Mouse (Mus musculus) forebrain, embryonic 16.5 days (tissue): ENCODE measurements around the gene Gm32742. TPM values are rescaled to one million over a fixed set of nuclear protein-coding genes. Genes with fewer than 3 reads are reported as not detected.
A peak's percentile ranks its signal among the peaks of the same experiment; 100 is the strongest.

Source experiments
- ATAC-seq: fragments of 200-750 bp; cut with Nextera tagmentation; 2 replicates; pipeline ENCODE4 v1.8.0; 2017; ENCODE audit warnings: mild to moderate bottlenecking, moderate library complexity
- H3K27ac ChIP-seq: fragments of 300-500 bp; sonication (generic); 2 replicates; pipeline ENCODE4 v1.5.1; 2014; ENCODE audit warnings: low read length, control low read depth
- H3K27me3 ChIP-seq: fragments of 300-500 bp; sonication (generic); replicated peaks from 2 replicates; pipeline ENCODE4 v1.6.1; 2014; ENCODE audit warnings: low read length; ENCODE audit not compliant: control insufficient read depth, insufficient read depth
- H3K36me3 ChIP-seq: fragments of 300-500 bp; sonication (generic); 2 replicates; pipeline ENCODE4 v1.6.1; 2014; ENCODE audit not compliant: control insufficient read depth, insufficient read depth
- H3K4me1 ChIP-seq: fragments of 300-500 bp; sonication (generic); replicated peaks from 2 replicates; pipeline ENCODE4 v1.6.1; 2014; ENCODE audit warnings: low read length; ENCODE audit not compliant: control insufficient read depth, insufficient read depth
- H3K4me2 ChIP-seq: fragments of 300-500 bp; sonication (generic); 2 replicates; pipeline ENCODE4 v1.6.1; 2014; ENCODE audit warnings: mild to moderate bottlenecking, low read length, control low read depth
- H3K4me3 ChIP-seq: fragments of 300-500 bp; sonication (generic); replicated peaks from 2 replicates; pipeline ENCODE4 v1.5.1; 2014; ENCODE audit warnings: mild to moderate bottlenecking, low read length, control low read depth
- H3K9ac ChIP-seq: fragments of 300-500 bp; sonication (generic); replicated peaks from 2 replicates; pipeline ENCODE4 v1.6.1; 2014; ENCODE audit warnings: low read depth, low read length, control low read depth
- H3K9me3 ChIP-seq: fragments of 300-500 bp; sonication (generic); 2 replicates; pipeline ENCODE4 v1.6.1; 2016; ENCODE audit warnings: low read length; ENCODE audit not compliant: control insufficient read depth
- WGBS: fragments of 180-500 bp; shearing (Covaris S2); extraction: QIAGEN DNeasy Blood & Tissue Kit; methylation state at CpG from one replicate; pipeline ENCODE4 v1.1.7; 2014; 5-methylcytosine and 5-hydroxymethylcytosine counted together
- polyA plus RNA-seq: library from polyadenylated mRNA; unstranded; fragments of >200 nt; fragmentation: Nextera tagmentation; extraction: Ambion mirVana; gene quantifications from 2 replicates; pipeline ENCODE4 v1.2.1, GENCODE M21; 2015

The Gm32742 gene
- polyA plus RNA-seq, 1 experiment from 2014 or later: 0.03 TPM

- H3K27ac ChIP-seq: no peak overlapping the region
- 75% methylated on average over 1 of the region's 1 CpGs for WGBS
These were observed 27.0 kb downstream of the Gm32742 start for GRCm38 (mm10) chr9:51138301-51138700.

GRCm38 (mm10) chr9:51137836-51138235, 27.5 kb downstream of the Gm32742 start:
- no peaks in the 10 kb centered on the region for H3K4me1 ChIP-seq
- H3K27ac ChIP-seq: no peak overlapping the region
- no peak for ATAC-seq
- no peak overlapping the region for H3K4me3 ChIP-seq
- H3K9me3 ChIP-seq: no peaks in the 10 kb centered on the region
- no peaks in the 10 kb centered on the region for H3K36me3 ChIP-seq
- no peak overlapping the region for H3K4me2 ChIP-seq
- 90% methylated on average over 1 of the region's 1 CpGs for WGBS
- no peaks in the 10 kb centered on the region for H3K27me3 ChIP-seq
- no peak overlapping the region for H3K9ac ChIP-seq

More at GRCm38 (mm10) chr9:51138301-51138700, 27.0 kb downstream of the Gm32742 start:
- Histone ChIP-seq H3K4me3 (no peak overlapping the region), H3K9ac (no peak overlapping the region), H3K27me3 (no peaks in the 10 kb centered on the region), H3K9me3 (no peaks in the 10 kb centered on the region), H3K4me1 (no peaks in the 10 kb centered on the region), H3K36me3 (no peaks in the 10 kb centered on the region), H3K4me2 (no peak overlapping the region)
- ATAC-seq: no peak

GRCm38 (mm10) chr9:51137432-51137831, 27.9 kb downstream of the Gm32742 start:
- WGBS: 91% methylated on average over 4 of the region's 4 CpGs
- Histone ChIP-seq H3K36me3 (no peaks in the 10 kb centered on the region), H3K9me3 (no peaks in the 10 kb centered on the region), H3K27ac (no peak overlapping the region), H3K4me2 (no peak overlapping the region), H3K9ac (no peak overlapping the region), H3K27me3 (no peaks in the 10 kb centered on the region), H3K4me1 (no peaks in the 10 kb centered on the region), H3K4me3 (no peak overlapping the region)
- no peak for ATAC-seq

GRCm38 (mm10) chr9:51136985-51137384, 28.3 kb downstream of the Gm32742 start:
- no peaks in the 10 kb centered on the region for H3K4me1 ChIP-seq
- H3K27ac ChIP-seq: no peak overlapping the region
- no peak overlapping the region for H3K4me2 ChIP-seq
- H3K9ac ChIP-seq: no peak overlapping the region
- H3K4me3 ChIP-seq: no peak overlapping the region
- no peaks in the 10 kb centered on the region for H3K9me3 ChIP-seq
- 66% methylated on average over 3 of the region's 3 CpGs for WGBS
- no peaks in the 10 kb centered on the region for H3K27me3 ChIP-seq
- ATAC-seq: no peak
- no peaks in the 10 kb centered on the region for H3K36me3 ChIP-seq

GRCm38 (mm10) chr9:51114767-51115166, 50.5 kb downstream of the Gm32742 start:
- H3K9ac ChIP-seq: no peak overlapping the region
- H3K9me3 ChIP-seq: no peaks in the 10 kb centered on the region
- no peak for ATAC-seq
- no peaks in the 10 kb centered on the region for H3K36me3 ChIP-seq
- H3K4me2 ChIP-seq: no peak overlapping the region
- 81% methylated on average over 4 of the region's 4 CpGs for WGBS
- no peaks in the 10 kb centered on the region for H3K27me3 ChIP-seq
- H3K4me1 ChIP-seq: no peaks in the 10 kb centered on the region
- H3K27ac ChIP-seq: no peak overlapping the region
- no peak overlapping the region for H3K4me3 ChIP-seq

- Histone ChIP-seq H3K36me3 (no peaks in the 10 kb centered on the region), H3K4me1 (peaks cover 15% of the 10 kb centered on the region), H3K9me3 (no peaks in the 10 kb centered on the region), H3K27me3 (no peaks in the 10 kb centered on the region; the same call in 1 of the 2 replicates), H3K9ac (no peak overlapping the region), H3K4me3 (no peak overlapping the region), H3K4me2 (no peak overlapping the region), H3K27ac (no peak overlapping the region)
- no peak for ATAC-seq
- 82% methylated on average over 2 of the region's 2 CpGs for WGBS
These were observed 59.6 kb downstream of the Gm32742 start for GRCm38 (mm10) chr9:51105751-51106150.

GRCm38 (mm10) chr9:51103808-51104514, 61.4 kb downstream of the Gm32742 start:
- Histone ChIP-seq H3K9me3 (no peaks in the 10 kb centered on the region), H3K27ac (no peak overlapping the region), H3K27me3 (no peaks in the 10 kb centered on the region; the same call in 1 of the 2 replicates), H3K4me3 (peak overlapping the region; percentile 56), H3K4me1 (peaks cover 15% of the 10 kb centered on the region), H3K36me3 (no peaks in the 10 kb centered on the region), H3K9ac (peak overlapping the region; percentile 71), H3K4me2 (peak overlapping the region; percentile 97)
- 13% methylated on average over 27 of the region's 30 CpGs for WGBS
- ATAC-seq: peak; percentile 31

- Histone ChIP-seq H3K4me2 (peak overlapping the region; percentile 97), H3K4me1 (peaks cover 15% of the 10 kb centered on the region), H3K27ac (no peak overlapping the region), H3K9me3 (no peaks in the 10 kb centered on the region), H3K4me3 (peak overlapping the region; percentile 56), H3K36me3 (no peaks in the 10 kb centered on the region), H3K9ac (peak overlapping the region; percentile 71), H3K27me3 (no peaks in the 10 kb centered on the region; the same call in 1 of the 2 replicates)
- peak; percentile 75 for ATAC-seq
- WGBS: 2% methylated on average over 43 of the region's 44 CpGs
These were observed 62.1 kb downstream of the Gm32742 start for GRCm38 (mm10) chr9:51102963-51103807.

GRCm38 (mm10) chr9:51101756-51102425, 63.4 kb downstream of the Gm32742 start, which contains the start of gene 4833427G06Rik:
Gene 4833427G06Rik (minus strand): TSS chr9:51102078.
- Histone ChIP-seq H3K27ac (no peak within 1 kb of the TSS), H3K27me3 (no peaks in the 10 kb centered on the region; the same call in 1 of the 2 replicates), H3K4me2 (peak within 1 kb of the TSS; percentile 97), H3K4me3 (peak within 1 kb of the TSS; percentile 10; the same call in 1 of the 2 replicates), H3K4me1 (peaks cover 15% of the 10 kb centered on the region), H3K36me3 (no peaks in the 10 kb centered on the region), H3K9ac (no peak within 1 kb of the TSS), H3K9me3 (no peaks in the 10 kb centered on the region)
- ATAC-seq: peak; percentile 75
- 7% methylated on average over 27 of the region's 27 CpGs for WGBS
